Mouse (Mus musculus): Measurements from ENCODE around the gene Sec31a. TPM values are rescaled to one million over a fixed set of nuclear protein-coding genes. Genes with fewer than 3 reads are reported as not detected.

Gene Sec31a
- 30.4 and 34.9 TPM in 2 replicates for polyA plus RNA-seq (2011; ENCODE audit: insufficient read depth, insufficient read length, low replicate concordance, missing spikeins)

DNA sequence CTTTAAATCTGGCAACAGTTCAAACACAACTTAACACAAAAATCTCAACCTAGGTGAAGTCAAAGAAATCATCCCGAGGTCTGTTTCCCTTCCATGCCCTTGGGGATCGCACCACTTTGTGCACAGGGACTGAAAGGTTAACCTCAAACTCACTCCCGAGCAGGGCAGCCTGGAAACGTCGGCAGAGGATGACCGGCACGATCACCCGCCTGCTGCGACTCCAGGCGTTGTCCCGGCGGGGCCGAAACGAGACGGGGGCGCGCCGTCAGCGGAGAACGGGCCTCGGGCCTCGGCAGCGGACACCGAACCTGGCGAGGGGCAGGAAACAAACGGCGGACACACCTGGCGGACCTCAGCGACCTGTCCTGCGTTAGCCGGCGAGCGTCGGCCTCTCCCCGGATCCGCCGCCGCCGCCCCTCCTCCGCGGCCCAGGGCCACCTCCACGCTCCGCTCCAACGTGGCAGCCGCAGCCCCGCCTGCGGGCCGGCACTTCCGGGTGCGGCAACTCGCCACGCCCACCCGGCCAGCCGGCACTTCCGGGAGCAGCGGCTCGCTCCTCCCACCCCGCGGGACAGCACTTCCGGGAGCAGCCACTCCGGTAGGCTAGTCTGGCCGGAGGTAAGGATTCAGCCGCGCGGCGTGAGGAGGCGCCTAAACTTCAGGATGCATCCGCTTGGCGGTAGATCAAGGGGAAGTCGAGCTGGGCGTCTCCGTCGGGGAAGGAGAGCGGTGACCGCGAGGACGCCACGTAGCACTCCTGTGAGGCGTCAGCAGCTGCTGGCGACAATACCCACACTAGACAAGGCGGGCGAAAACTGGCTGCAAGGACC, at the start of gene Sec31a:
TSS of gene Sec31a (minus strand) at position 474 of the 830 bp plus-strand sequence.
- H3K4me3 ChIP-seq (replicated peaks; ENCODE audit: control insufficient read depth, low read depth, low read length), result peak within 1 kb of the TSS; percentile 82
- TF ChIP-seq CTCF (IDR thresholded peaks at IDR 0.05; ENCODE audit: control insufficient read depth, insufficient read depth, low read length) (no peak), POLR2A (IDR thresholded peaks at IDR 0.05; ENCODE audit: borderline replicate concordance, control insufficient read depth, low read depth, low read length) (peak; percentile 91)
- no peaks in the 10 kb centered on the region; the same call in 1 of the 2 replicates for H3K4me1 ChIP-seq (ENCODE audit: control insufficient read depth, insufficient read depth, low read length)
- peak within 1 kb of the TSS; percentile 78 for H3K27ac ChIP-seq (ENCODE audit: control insufficient read depth, insufficient read depth, low read depth, low read length, poor library complexity)
- under 1% methylated on average over 75 of the region's 82 CpGs for WGBS

GRCm38 (mm10) chr5:100462374-100462773, 46.3 kb upstream of the Sec31a start:
- no peaks in the 10 kb centered on the region for H3K4me1 ChIP-seq (ENCODE audit: control insufficient read depth, insufficient read depth, low read length)
- TF ChIP-seq POLR2A (IDR thresholded peaks at IDR 0.05; ENCODE audit: borderline replicate concordance, control insufficient read depth, low read depth, low read length) (no peak), CTCF (IDR thresholded peaks at IDR 0.05; ENCODE audit: control insufficient read depth, insufficient read depth, low read length) (no peak)
- H3K4me3 ChIP-seq (replicated peaks; ENCODE audit: control insufficient read depth, low read depth, low read length), result no peak overlapping the region
- no peak overlapping the region for H3K27ac ChIP-seq (ENCODE audit: control insufficient read depth, insufficient read depth, low read depth, low read length, poor library complexity)
- WGBS, result 68% methylated on average over 2 of the region's 2 CpGs

GRCm38 (mm10) chr5:100461526-100461925, 45.5 kb upstream of the Sec31a start:
- H3K27ac ChIP-seq (ENCODE audit: control insufficient read depth, insufficient read depth, low read depth, low read length, poor library complexity), result no peak overlapping the region
- H3K4me1 ChIP-seq (ENCODE audit: control insufficient read depth, insufficient read depth, low read length), result no peaks in the 10 kb centered on the region
- WGBS, result 92% methylated on average over 9 of the region's 9 CpGs
- TF ChIP-seq POLR2A (IDR thresholded peaks at IDR 0.05; ENCODE audit: borderline replicate concordance, control insufficient read depth, low read depth, low read length), result no peak
- TF ChIP-seq CTCF (IDR thresholded peaks at IDR 0.05; ENCODE audit: control insufficient read depth, insufficient read depth, low read length), result no peak
- H3K4me3 ChIP-seq (replicated peaks; ENCODE audit: control insufficient read depth, low read depth, low read length), result no peak overlapping the region

GRCm38 (mm10) chr5:100459468-100459867, 43.4 kb upstream of the Sec31a start:
- Histone ChIP-seq H3K27ac (ENCODE audit: control insufficient read depth, insufficient read depth, low read depth, low read length, poor library complexity) (no peak overlapping the region), H3K4me3 (replicated peaks; ENCODE audit: control insufficient read depth, low read depth, low read length) (no peak overlapping the region), H3K4me1 (ENCODE audit: control insufficient read depth, insufficient read depth, low read length) (no peaks in the 10 kb centered on the region)
- TF ChIP-seq CTCF (IDR thresholded peaks at IDR 0.05; ENCODE audit: control insufficient read depth, insufficient read depth, low read length) (no peak), POLR2A (IDR thresholded peaks at IDR 0.05; ENCODE audit: borderline replicate concordance, control insufficient read depth, low read depth, low read length) (no peak)
- WGBS, result 94% methylated on average over 5 of the region's 5 CpGs

GRCm38 (mm10) chr5:100451871-100452270, 35.8 kb upstream of the Sec31a start:
- TF ChIP-seq CTCF (IDR thresholded peaks at IDR 0.05; ENCODE audit: control insufficient read depth, insufficient read depth, low read length), result no peak
- no peak for TF ChIP-seq POLR2A (IDR thresholded peaks at IDR 0.05; ENCODE audit: borderline replicate concordance, control insufficient read depth, low read depth, low read length)
- Histone ChIP-seq H3K27ac (ENCODE audit: control insufficient read depth, insufficient read depth, low read depth, low read length, poor library complexity) (no peak overlapping the region), H3K4me1 (ENCODE audit: control insufficient read depth, insufficient read depth, low read length) (no peaks in the 10 kb centered on the region), H3K4me3 (replicated peaks; ENCODE audit: control insufficient read depth, low read depth, low read length) (no peak overlapping the region)
- 93% methylated on average over 2 of the region's 2 CpGs for WGBS

- Histone ChIP-seq H3K4me1 (ENCODE audit: control insufficient read depth, insufficient read depth, low read length) (no peaks in the 10 kb centered on the region; the same call in 1 of the 2 replicates), H3K4me3 (replicated peaks; ENCODE audit: control insufficient read depth, low read depth, low read length) (no peak overlapping the region), H3K27ac (ENCODE audit: control insufficient read depth, insufficient read depth, low read depth, low read length, poor library complexity) (no peak overlapping the region)
- 95% methylated on average over 14 of the region's 14 CpGs for WGBS
- no peak for TF ChIP-seq CTCF (IDR thresholded peaks at IDR 0.05; ENCODE audit: control insufficient read depth, insufficient read depth, low read length)
- TF ChIP-seq POLR2A (IDR thresholded peaks at IDR 0.05; ENCODE audit: borderline replicate concordance, control insufficient read depth, low read depth, low read length), result no peak
Measured at GRCm38 (mm10) chr5:100438796-100439195, 22.8 kb upstream of the Sec31a start.

- Histone ChIP-seq H3K4me3 (replicated peaks; ENCODE audit: control insufficient read depth, low read depth, low read length) (no peak overlapping the region), H3K27ac (ENCODE audit: control insufficient read depth, insufficient read depth, low read depth, low read length, poor library complexity) (no peak overlapping the region), H3K4me1 (ENCODE audit: control insufficient read depth, insufficient read depth, low read length) (no peaks in the 10 kb centered on the region; the same call in 1 of the 2 replicates)
- TF ChIP-seq CTCF (IDR thresholded peaks at IDR 0.05; ENCODE audit: control insufficient read depth, insufficient read depth, low read length) (no peak), POLR2A (IDR thresholded peaks at IDR 0.05; ENCODE audit: borderline replicate concordance, control insufficient read depth, low read depth, low read length) (no peak)
- WGBS, result 91% methylated on average over 5 of the region's 5 CpGs
Measured at GRCm38 (mm10) chr5:100437917-100438316, 21.9 kb upstream of the Sec31a start.

- Histone ChIP-seq H3K4me1 (ENCODE audit: control insufficient read depth, insufficient read depth, low read length) (no peaks in the 10 kb centered on the region; the same call in 1 of the 2 replicates), H3K4me3 (replicated peaks; ENCODE audit: control insufficient read depth, low read depth, low read length) (no peak overlapping the region), H3K27ac (ENCODE audit: control insufficient read depth, insufficient read depth, low read depth, low read length, poor library complexity) (no peak overlapping the region)
- TF ChIP-seq CTCF (IDR thresholded peaks at IDR 0.05; ENCODE audit: control insufficient read depth, insufficient read depth, low read length) (no peak), POLR2A (IDR thresholded peaks at IDR 0.05; ENCODE audit: borderline replicate concordance, control insufficient read depth, low read depth, low read length) (no peak)
- WGBS, result 96% methylated on average over 4 of the region's 4 CpGs
Measured at GRCm38 (mm10) chr5:100437086-100437485, 21.1 kb upstream of the Sec31a start.
